Mouse (Mus musculus): ENCODE data around the gene Tnnt2. TPM values are rescaled to one million over a fixed set of nuclear protein-coding genes. Genes with fewer than 3 reads are reported as not detected.

Tnnt2 gene
- polyA plus RNA-seq, 1 experiment from 2014 or later: 22.5 TPM

DNA sequence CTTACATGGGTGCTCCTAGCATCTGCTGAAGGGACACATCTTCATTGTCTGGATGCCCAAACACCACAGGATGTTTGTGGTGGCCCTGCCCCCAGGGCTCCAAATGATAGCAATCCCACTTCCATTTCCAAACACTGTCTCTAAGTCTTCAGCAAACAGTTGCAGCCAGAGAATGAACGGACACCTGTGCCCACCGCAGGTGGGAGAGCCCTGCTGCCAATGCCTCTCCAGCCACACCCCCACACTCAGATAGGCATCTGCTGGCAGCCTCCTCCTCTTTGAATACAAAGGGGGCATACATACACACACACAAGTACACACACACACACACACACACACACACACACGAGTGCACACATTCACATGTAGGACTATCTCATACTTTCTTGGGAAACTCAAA lies 57.2 kb downstream of the Tnnt2 start:
- Histone ChIP-seq H3K9ac (ENCODE audit: low read length) (no peak overlapping the region), H3K4me1 (ENCODE audit: control insufficient read depth, insufficient read depth, low read length) (no peaks in the 10 kb centered on the region), H3K27me3 (ENCODE audit: control insufficient read depth, insufficient read depth, low read length) (no peaks in the 10 kb centered on the region), H3K9me3 (ENCODE audit: control insufficient read depth, low read length) (no peaks in the 10 kb centered on the region), H3K4me3 (ENCODE audit: low read depth, low read length) (no peak overlapping the region), H3K4me2 (ENCODE audit: low read depth) (no peak overlapping the region), H3K27ac (ENCODE audit: low read depth, low read length) (no peak overlapping the region), H3K36me3 (ENCODE audit: control insufficient read depth, insufficient read depth, low read length) (no peaks in the 10 kb centered on the region)
- ATAC-seq (ENCODE audit: insufficient read depth, low FRiP score, low TSS enrichment): no peak
- 87% methylated on average over 3 of the region's 3 CpGs for WGBS
- no peak for DNase-seq (ENCODE audit: low spot score)

DNA sequence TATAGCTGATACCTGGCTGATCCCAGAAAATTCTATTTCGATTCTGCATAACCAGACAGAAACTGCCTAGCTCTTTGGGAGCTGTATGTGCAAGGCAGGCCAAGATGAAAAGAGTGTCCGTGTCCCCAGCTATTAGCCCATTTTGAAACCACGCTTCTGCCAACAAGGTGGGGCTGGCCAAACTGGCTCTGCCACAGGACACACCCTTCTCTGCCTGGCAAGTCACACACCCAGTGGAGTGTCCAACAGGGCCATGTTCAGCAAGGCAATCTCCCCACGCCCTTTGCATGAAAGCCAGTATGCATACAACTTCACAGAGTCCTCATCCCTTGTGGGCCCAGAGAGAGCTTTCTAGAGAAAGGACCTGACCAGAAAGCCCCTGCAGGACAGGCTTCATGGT lies 59.2 kb downstream of the Tnnt2 start:
- Histone ChIP-seq H3K4me1 (ENCODE audit: control insufficient read depth, insufficient read depth, low read length) (no peaks in the 10 kb centered on the region), H3K4me3 (ENCODE audit: low read depth, low read length) (no peak overlapping the region), H3K27ac (ENCODE audit: low read depth, low read length) (no peak overlapping the region), H3K9me3 (ENCODE audit: control insufficient read depth, low read length) (no peaks in the 10 kb centered on the region), H3K27me3 (ENCODE audit: control insufficient read depth, insufficient read depth, low read length) (no peaks in the 10 kb centered on the region), H3K4me2 (ENCODE audit: low read depth) (no peak overlapping the region), H3K36me3 (ENCODE audit: control insufficient read depth, insufficient read depth, low read length) (no peaks in the 10 kb centered on the region), H3K9ac (ENCODE audit: low read length) (no peak overlapping the region)
- WGBS: 88% methylated on average over 4 of the region's 4 CpGs
- no peak for DNase-seq (ENCODE audit: low spot score)
- ATAC-seq (ENCODE audit: insufficient read depth, low FRiP score, low TSS enrichment): no peak

DNA sequence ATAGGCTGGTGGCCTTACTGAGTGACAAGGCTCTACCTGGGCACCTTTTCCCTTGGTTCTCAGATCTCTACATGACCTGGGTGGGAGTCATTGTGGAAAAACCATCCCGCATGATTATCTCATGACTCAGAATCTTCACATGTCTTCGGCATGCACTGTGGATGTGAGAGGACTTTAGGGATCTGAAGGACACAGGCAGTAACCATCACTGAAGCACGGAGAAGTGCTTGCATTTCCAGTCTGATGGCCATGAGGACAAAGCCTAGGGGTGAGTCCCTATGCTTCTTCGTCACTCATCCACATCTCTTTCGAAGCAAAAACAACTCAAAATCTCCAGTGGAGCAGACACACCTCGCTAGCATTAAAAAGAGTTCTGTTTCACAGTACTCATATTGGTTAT lies 63.1 kb downstream of the Tnnt2 start:
- no peak overlapping the region for H3K4me3 ChIP-seq (ENCODE audit: low read depth, low read length)
- H3K4me2 ChIP-seq (ENCODE audit: low read depth): no peak overlapping the region
- no peak overlapping the region for H3K9ac ChIP-seq (ENCODE audit: low read length)
- H3K4me1 ChIP-seq (ENCODE audit: control insufficient read depth, insufficient read depth, low read length): no peaks in the 10 kb centered on the region
- no peak for ATAC-seq (ENCODE audit: insufficient read depth, low FRiP score, low TSS enrichment)
- DNase-seq (ENCODE audit: low spot score): no peak
- H3K9me3 ChIP-seq (ENCODE audit: control insufficient read depth, low read length): no peaks in the 10 kb centered on the region
- H3K27ac ChIP-seq (ENCODE audit: low read depth, low read length): no peak overlapping the region
- H3K27me3 ChIP-seq (ENCODE audit: control insufficient read depth, insufficient read depth, low read length): no peaks in the 10 kb centered on the region
- H3K36me3 ChIP-seq (ENCODE audit: control insufficient read depth, insufficient read depth, low read length): no peaks in the 10 kb centered on the region
- 92% methylated on average over 6 of the region's 6 CpGs for WGBS

DNA sequence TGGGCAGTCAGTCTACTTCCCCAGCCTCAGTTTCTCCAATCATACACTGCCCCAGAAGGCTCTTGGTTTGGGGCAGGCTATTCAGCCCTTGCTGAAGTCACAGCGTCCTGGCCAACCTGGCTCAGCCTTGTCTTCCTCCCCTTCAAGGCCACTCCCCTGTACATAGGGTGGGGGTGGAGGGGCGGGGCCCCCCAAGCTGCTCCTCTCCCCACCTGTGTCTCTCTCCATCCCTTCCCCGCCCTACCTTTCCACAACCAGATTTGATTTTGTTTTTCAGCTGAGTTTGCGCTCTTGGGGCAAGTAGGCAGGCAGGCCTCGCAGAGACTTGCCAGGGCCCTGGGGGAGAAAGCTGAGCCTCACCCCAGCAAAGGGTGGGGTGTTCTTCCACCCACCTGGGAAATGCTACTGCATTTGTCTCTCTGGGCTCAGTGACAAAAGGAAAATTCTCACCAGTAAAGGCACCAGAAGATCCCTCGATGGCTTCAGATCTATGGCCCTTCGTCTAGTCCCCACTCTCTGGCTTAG lies 63.9 kb downstream of the Tnnt2 start:
- H3K36me3 ChIP-seq (ENCODE audit: control insufficient read depth, insufficient read depth, low read length): no peaks in the 10 kb centered on the region
- 67% methylated on average over 7 of the region's 7 CpGs for WGBS
- no peak overlapping the region for H3K9ac ChIP-seq (ENCODE audit: low read length)
- H3K27ac ChIP-seq (ENCODE audit: low read depth, low read length): no peak overlapping the region
- H3K4me3 ChIP-seq (ENCODE audit: low read depth, low read length): no peak overlapping the region
- no peaks in the 10 kb centered on the region for H3K4me1 ChIP-seq (ENCODE audit: control insufficient read depth, insufficient read depth, low read length)
- H3K9me3 ChIP-seq (ENCODE audit: control insufficient read depth, low read length): no peaks in the 10 kb centered on the region
- no peak for ATAC-seq (ENCODE audit: insufficient read depth, low FRiP score, low TSS enrichment)
- no peak overlapping the region for H3K4me2 ChIP-seq (ENCODE audit: low read depth)
- DNase-seq (ENCODE audit: low spot score): no peak
- no peaks in the 10 kb centered on the region for H3K27me3 ChIP-seq (ENCODE audit: control insufficient read depth, insufficient read depth, low read length)

Other genes starting within 250 kb of the Tnnt2 start
- 18.1 and 20.0 TPM in 2 replicates for gene Nav1, start 229.1 kb upstream of the Tnnt2 start, polyA plus RNA-seq (2014; fragmentation: Nextera tagmentation; extraction: Ambion mirVana)
- 47.5 and 51.1 TPM in 2 replicates for gene Csrp1, start 116.3 kb upstream of the Tnnt2 start, polyA plus RNA-seq (2014; fragmentation: Nextera tagmentation; extraction: Ambion mirVana)
- gene Phlda3, start 70.2 kb upstream of the Tnnt2 start, polyA plus RNA-seq (2014; fragmentation: Nextera tagmentation; extraction: Ambion mirVana): 22.6 and 24.3 TPM in 2 replicates
- 57.6 and 70.7 TPM in 2 replicates for gene Tnni1, start 56.9 kb upstream of the Tnnt2 start, polyA plus RNA-seq (2014; fragmentation: Nextera tagmentation; extraction: Ambion mirVana)
- gene Lad1, start 17.8 kb upstream of the Tnnt2 start, polyA plus RNA-seq (2014; fragmentation: Nextera tagmentation; extraction: Ambion mirVana): 0.61 and 1.3 TPM in 2 replicates
- gene Pkp1, start 82.9 kb downstream of the Tnnt2 start, polyA plus RNA-seq (2014; fragmentation: Nextera tagmentation; extraction: Ambion mirVana): 0.12 and 0.24 TPM in 2 replicates
- gene Igfn1, start 170.0 kb downstream of the Tnnt2 start, polyA plus RNA-seq (2014; fragmentation: Nextera tagmentation; extraction: Ambion mirVana): not detected in 2 replicates
- gene Tmem9, start 171.8 kb downstream of the Tnnt2 start, polyA plus RNA-seq (2014; fragmentation: Nextera tagmentation; extraction: Ambion mirVana): 64.6 and 79.4 TPM in 2 replicates
- gene Ascl5, start 214.4 kb downstream of the Tnnt2 start, polyA plus RNA-seq (2014; fragmentation: Nextera tagmentation; extraction: Ambion mirVana): not detected in 2 replicates
- gene Cacna1s, start 216.4 kb downstream of the Tnnt2 start, polyA plus RNA-seq (2014; fragmentation: Nextera tagmentation; extraction: Ambion mirVana): 0.73 and 1.2 TPM in 2 replicates